Mouse (Mus musculus): Measurements from ENCODE around the gene Tifab.

DNA sequence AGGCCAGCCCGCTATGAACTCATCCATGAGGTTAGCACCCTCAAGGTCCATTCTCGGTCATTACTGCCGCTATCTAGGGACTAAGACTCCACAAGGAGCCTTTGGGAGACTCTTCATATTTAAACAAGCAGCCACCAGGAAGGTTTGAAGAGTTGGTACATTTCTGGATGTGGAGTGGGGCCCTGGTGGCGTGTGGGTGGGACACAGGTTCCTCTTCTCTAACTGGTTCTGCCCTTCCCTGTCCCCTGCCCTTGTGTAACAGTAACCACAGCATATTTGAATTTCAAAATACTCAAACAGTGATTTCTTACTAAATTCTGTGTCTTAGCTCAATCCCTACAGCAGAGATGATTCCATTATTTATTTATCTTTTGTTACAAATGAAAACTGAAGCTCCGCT lies 5.0 kb upstream of the Tifab start:
- TF ChIP-seq POLR2A (IDR thresholded peaks at IDR 0.05; ENCODE audit: control insufficient read depth, extremely low read depth, insufficient read depth, low read length, poor library complexity), result no peak
- no peak for TF ChIP-seq CTCF (IDR thresholded peaks at IDR 0.05; ENCODE audit: borderline replicate concordance, control insufficient read depth, extremely low read depth, insufficient read depth, low read length, poor library complexity)

All from thymus, adult 2 months (tissue).